Mouse (Mus musculus) cortical plate, adult 2 months (tissue): ENCODE measurements around the gene Dvl1.

ENCODE experiments used
- CTCF ChIP-seq: fragments of 200-500 bp; IDR thresholded peaks from 2 replicates; pipeline ENCODE4 v1.5.1; 2011; ENCODE audit warnings: mild to moderate bottlenecking, control low read depth, low read length; ENCODE audit not compliant: insufficient read depth; ENCODE audit errors: extremely low read depth
- POLR2A ChIP-seq: fragments of 200-500 bp; IDR thresholded peaks from 2 replicates; pipeline ENCODE4 v1.6.1; 2011; ENCODE audit warnings: mild to moderate bottlenecking, low read length, control low read depth; ENCODE audit not compliant: insufficient read depth; ENCODE audit errors: extremely low read depth

GRCm38 (mm10) chr4:155856071-155856470, 8.9 kb downstream of the Dvl1 start:
- TF ChIP-seq CTCF: no peak
- TF ChIP-seq POLR2A: no peak
